Comparison of ENCODE assay signal across 14 mouse cellular contexts in the genomic region with DNA sequence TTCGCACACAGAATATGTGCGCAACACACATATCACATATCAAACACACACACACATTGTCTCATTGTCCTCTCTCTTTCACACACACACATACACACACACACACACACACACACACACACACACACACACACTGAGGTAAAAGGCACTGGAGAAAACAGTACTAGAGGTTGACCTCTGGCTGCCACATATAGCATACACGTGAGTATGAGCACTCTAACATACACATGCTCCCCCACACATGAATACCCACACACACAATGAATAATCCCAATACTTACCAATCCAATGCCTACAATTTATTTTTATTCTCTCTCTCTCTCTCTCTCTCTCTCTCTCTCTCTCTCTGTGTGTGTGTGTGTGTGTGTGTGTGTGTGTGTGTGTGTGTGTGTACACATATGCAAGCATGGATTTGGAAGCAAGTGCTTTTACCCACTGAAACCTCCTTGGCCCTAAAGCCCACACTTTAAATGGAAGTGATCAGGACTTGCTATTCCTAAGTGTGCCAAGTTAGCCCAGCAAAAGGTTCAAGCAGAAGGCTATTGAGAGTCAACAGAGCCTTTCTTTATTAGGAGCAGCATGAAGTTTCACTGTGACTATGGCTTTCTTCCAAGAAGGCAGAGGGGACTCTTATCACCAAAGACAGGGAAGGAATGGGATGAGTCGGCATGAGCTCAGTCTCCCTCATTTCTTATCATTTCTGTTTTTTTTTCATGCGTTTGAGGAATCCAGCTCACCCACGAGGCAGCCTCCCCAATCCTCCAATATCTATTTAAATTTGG. TPM values are rescaled to one million over a fixed set of nuclear protein-coding genes. Genes with fewer than 3 reads are reported as not detected.
DNase-seq lines count a peak whose midpoint lies in the region; ATAC-seq lines count a peak whose summit lies in the region.
"Had no signal": no experiment of that assay in that cellular context is flagged by ENCODE, and none has a peak within 500 bp of the region (broad histone marks: within the 10 kb centered on the region; RNA-seq: fewer than 3 reads in every experiment).

No protein-coding gene starts in this region.

- H3K4me2 ChIP-seq in liver, embryonic 13.5 days, result peak overlapping the region; percentile 54
- H3K4me2 ChIP-seq in forebrain, embryonic 14.5 days (ENCODE audit: low read length), result no peak overlapping the region
- H3K4me2 ChIP-seq: neural tube, embryonic 15.5 days had no signal

- ATAC-seq in liver, embryonic 13.5 days (ENCODE audit: low read depth), result peak; percentile 80
- no peak for ATAC-seq in forebrain, embryonic 14.5 days
- ATAC-seq in CD4-positive, CD25-positive, alpha-beta regulatory T cell, adult 4 months, result no peak

- peak; percentile 53 for DNase-seq in spleen, adult 12 weeks (ENCODE audit: low spot score)
- no peak for DNase-seq in spleen, adult 18-20 months
- DNase-seq in c-Kit-positive CD71-positive TER-119-negative erythroid progenitor cells, embryonic 14.5 days (ENCODE audit: low read depth), result peak; percentile 64
- peak; percentile 70 for DNase-seq in liver, embryonic 13.5 days
- no peak for DNase-seq in forebrain, embryonic 14.5 days (ENCODE audit: low spot score)
- no peak for DNase-seq in left cerebral cortex, postnatal 14 days (ENCODE audit: low spot score in 2 of 2)
- DNase-seq: adrenal gland, postnatal 25 days; cerebellum, adult 18-20 months; embryo, embryonic 11 days; gastrocnemius, postnatal 36 days; kidney, adult 9 months; thymus, postnatal 14 days had no signal

- 44% methylated on average over 6 of the region's 6 CpGs for WGBS in liver, embryonic 13.5 days (ENCODE audit: insufficient replicate concordance)
- 80% methylated on average over 6 of the region's 6 CpGs for whole genome bisulfite sequencing in forebrain, embryonic 14.5 days

- 0 out of 2 replicates have a peak overlapping the region, but pooled peaks have one; percentile 10 for H3K4me3 ChIP-seq in liver, embryonic 13.5 days (replicated peaks)
- no peak overlapping the region for H3K4me3 ChIP-seq in forebrain, embryonic 14.5 days (ENCODE audit: low read depth, low read length)
- H3K4me3 ChIP-seq: neural tube, embryonic 15.5 days had no signal

- no peaks in the 10 kb centered on the region for H3K27me3 ChIP-seq in liver, embryonic 13.5 days
- no peaks in the 10 kb centered on the region for H3K27me3 ChIP-seq in forebrain, embryonic 14.5 days (replicated peaks; ENCODE audit: control insufficient read depth, insufficient read depth, low read length)
- H3K27me3 ChIP-seq: neural tube, embryonic 15.5 days had no signal

- H3K4me1 ChIP-seq in liver, embryonic 13.5 days (replicated peaks), result peaks cover 83% of the 10 kb centered on the region
- H3K4me1 ChIP-seq in forebrain, embryonic 14.5 days (ENCODE audit: control insufficient read depth, insufficient read depth, low read length), result no peaks in the 10 kb centered on the region
- H3K4me1 ChIP-seq: neural tube, embryonic 15.5 days had no signal

- H3K36me3 ChIP-seq in liver, embryonic 13.5 days, result no peaks in the 10 kb centered on the region
- H3K36me3 ChIP-seq in forebrain, embryonic 14.5 days (ENCODE audit: control insufficient read depth, insufficient read depth, low read length), result no peaks in the 10 kb centered on the region
- H3K36me3 ChIP-seq: neural tube, embryonic 15.5 days had no signal

- H3K27ac ChIP-seq in liver, embryonic 13.5 days, result peak overlapping the region; percentile 96
- no peak overlapping the region for H3K27ac ChIP-seq in forebrain, embryonic 14.5 days (ENCODE audit: low read depth, low read length)
- H3K27ac ChIP-seq: neural tube, embryonic 15.5 days had no signal

- H3K9me3 ChIP-seq in liver, embryonic 13.5 days (replicated peaks), result no peaks in the 10 kb centered on the region
- H3K9me3 ChIP-seq in forebrain, embryonic 14.5 days (replicated peaks; ENCODE audit: control insufficient read depth, low read length), result no peaks in the 10 kb centered on the region
- H3K9me3 ChIP-seq: neural tube, embryonic 15.5 days had no signal

- intact Hi-C loops in left cerebral cortex, postnatal 14 days (cut with DNase I), result no loop called here

- peak overlapping the region; percentile 70 for H3K9ac ChIP-seq in liver, embryonic 13.5 days
- H3K9ac ChIP-seq in forebrain, embryonic 14.5 days (ENCODE audit: low read length), result no peak overlapping the region
- H3K9ac ChIP-seq: neural tube, embryonic 15.5 days had no signal

RNA-seq across cellular contexts. Expression of gene Mkrn1, which starts 8.9 kb away (rescaled TPM):
- polyA plus RNA-seq in liver, embryonic 13.5 days (2015; fragmentation: Nextera tagmentation; extraction: Ambion mirVana), result 197 and 202 TPM in 2 replicates
- polyA plus RNA-seq in forebrain, embryonic 14.5 days (2014; fragmentation: Nextera tagmentation; extraction: Ambion mirVana), result 230 and 234 TPM in 2 replicates
- 10 to 100 TPM; 49.7 to 52.2 TPM for polyA plus RNA-seq in CD4-positive, CD25-positive, alpha-beta regulatory T cell, adult 4 months (2017; shearing (Covaris generic))
- 100 to 1,000 TPM; 161 to 180 TPM for total RNA-seq in left cerebral cortex, postnatal 14 days (2021)

RNA-seq across cellular contexts. Expression of gene Rab19, which starts 48.2 kb away (rescaled TPM):
- polyA plus RNA-seq in liver, embryonic 13.5 days (2015; fragmentation: Nextera tagmentation; extraction: Ambion mirVana), result 0.18 and 0.27 TPM in 2 replicates
- polyA plus RNA-seq in forebrain, embryonic 14.5 days (2014; fragmentation: Nextera tagmentation; extraction: Ambion mirVana), result 0.22 and 0.32 TPM in 2 replicates
- polyA plus RNA-seq in CD4-positive, CD25-positive, alpha-beta regulatory T cell, adult 4 months (2017; shearing (Covaris generic)), result 10 to 100 TPM; 65.0 to 65.3 TPM
- total RNA-seq in left cerebral cortex, postnatal 14 days (2021), result not detected
- total RNA-seq: gastrocnemius, postnatal 36 days had no signal

RNA-seq across cellular contexts. Expression of gene Slc37a3, which starts 51.7 kb away (rescaled TPM):
- polyA plus RNA-seq in liver, embryonic 13.5 days (2015; fragmentation: Nextera tagmentation; extraction: Ambion mirVana), result 6.8 and 8.0 TPM in 2 replicates
- polyA plus RNA-seq in forebrain, embryonic 14.5 days (2014; fragmentation: Nextera tagmentation; extraction: Ambion mirVana), result 60.0 and 60.2 TPM in 2 replicates
- 10 to 100 TPM; 37.0 to 55.1 TPM for polyA plus RNA-seq in CD4-positive, CD25-positive, alpha-beta regulatory T cell, adult 4 months (2017; shearing (Covaris generic))
- 10 to 100 TPM; 64.9 to 80.9 TPM for total RNA-seq in left cerebral cortex, postnatal 14 days (2021)

Comparison
In these comparisons a context has a peak if more than half of its experiments do, and no peak if none do; other contexts are left out.
1. DNase-seq: peak in spleen, adult 12 weeks (single experiment), c-Kit-positive CD71-positive TER-119-negative erythroid progenitor cells, embryonic 14.5 days (single experiment) and liver, embryonic 13.5 days (single experiment); none in spleen, adult 18-20 months (0 of 2), forebrain, embryonic 14.5 days (single experiment) and left cerebral cortex, postnatal 14 days (0 of 2).
2. RNA of gene Rab19, which starts 48.2 kb away (polyA plus RNA-seq): 65.0 to 65.3 TPM in CD4-positive, CD25-positive, alpha-beta regulatory T cell, adult 4 months; 0.22 to 0.32 TPM in forebrain, embryonic 14.5 days and 0.18 to 0.27 TPM in liver, embryonic 13.5 days; every median in the first group is over 10 times any median in the second.